Mouse (Mus musculus) ES-Bruce4 (cell line): Measurements from ENCODE around the gene Itga7. TPM values are rescaled to one million over a fixed set of nuclear protein-coding genes. Genes with fewer than 3 reads are reported as not detected.

Source experiments
- H3K27ac ChIP-seq: 2 replicates; pipeline ENCODE4 v1.5.1; 2012; ENCODE audit warnings: low read length, inconsistent platforms; ENCODE audit not compliant: insufficient read depth
- H3K27me3 ChIP-seq: 2 replicates; pipeline ENCODE4 v1.6.1; 2012; ENCODE audit warnings: mild to moderate bottlenecking, low read length, inconsistent platforms; ENCODE audit not compliant: control insufficient read depth, poor library complexity, insufficient read depth, severe bottlenecking
- H3K36me3 ChIP-seq: 2 replicates; pipeline ENCODE4 v1.6.1; 2012; ENCODE audit warnings: inconsistent platforms, mild to moderate bottlenecking, low read length, moderate library complexity; ENCODE audit not compliant: control insufficient read depth, poor library complexity, insufficient read depth, severe bottlenecking
- H3K4me1 ChIP-seq: one replicate; pipeline ENCODE4 v1.8.1; 2011; ENCODE audit warnings: low read length; ENCODE audit not compliant: control insufficient read depth, insufficient read depth
- H3K4me3 ChIP-seq: 2 replicates; pipeline ENCODE4 v1.5.1; 2011; ENCODE audit warnings: low read depth, mild to moderate bottlenecking, low read length
- H3K9ac ChIP-seq: 2 replicates; pipeline ENCODE4 v1.6.1; 2012; ENCODE audit warnings: low read depth, mild to moderate bottlenecking, inconsistent platforms; ENCODE audit not compliant: poor library complexity, severe bottlenecking
- H3K9me3 ChIP-seq: replicated peaks from 2 replicates; pipeline ENCODE4 v1.6.1; 2012; ENCODE audit warnings: mild to moderate bottlenecking, low read length, inconsistent platforms; ENCODE audit not compliant: control insufficient read depth, poor library complexity, insufficient read depth, severe bottlenecking
- CTCF ChIP-seq: IDR thresholded peaks from one replicate; pipeline ENCODE4 v1.8.1; 2011; ENCODE audit warnings: low read depth, low read length
- EP300 ChIP-seq: IDR thresholded peaks from 2 replicates; pipeline ENCODE4 v1.6.1; 2011; ENCODE audit warnings: low read depth, low read length; ENCODE audit not compliant: insufficient read depth
- POLR2A ChIP-seq: IDR thresholded peaks from one replicate; pipeline ENCODE4 v1.8.1; 2011; ENCODE audit warnings: low read length; ENCODE audit not compliant: insufficient read depth
- polyA plus RNA-seq: library from polyadenylated mRNA; stranded (reverse); fragments of >200 nt; gene quantifications from 2 replicates; pipeline ENCODE4 v1.2.4, GENCODE M21; 2011; ENCODE audit warnings: low read depth; ENCODE audit not compliant: missing spikeins, insufficient read depth, insufficient read length

Itga7 gene
- polyA plus RNA-seq: 1.6 and 3.2 TPM in 2 replicates

- Histone ChIP-seq H3K9me3 (no peaks in the 10 kb centered on the region), H3K27ac (no peak within 1 kb of the TSS), H3K36me3 (no peaks in the 10 kb centered on the region), H3K4me1 (peaks cover 3% of the 10 kb centered on the region), H3K27me3 (no peaks in the 10 kb centered on the region), H3K9ac (peak within 1 kb of the TSS; percentile 48), H3K4me3 (peak within 1 kb of the TSS; percentile 78)
- no peak for TF ChIP-seq POLR2A
- TF ChIP-seq EP300: no peak
- no peak for TF ChIP-seq CTCF
Observed at GRCm38 (mm10) chr10:128933574-128933973, at the start of gene Itga7. TSS of gene Itga7 (plus strand) at chr10:128933818.

DNA sequence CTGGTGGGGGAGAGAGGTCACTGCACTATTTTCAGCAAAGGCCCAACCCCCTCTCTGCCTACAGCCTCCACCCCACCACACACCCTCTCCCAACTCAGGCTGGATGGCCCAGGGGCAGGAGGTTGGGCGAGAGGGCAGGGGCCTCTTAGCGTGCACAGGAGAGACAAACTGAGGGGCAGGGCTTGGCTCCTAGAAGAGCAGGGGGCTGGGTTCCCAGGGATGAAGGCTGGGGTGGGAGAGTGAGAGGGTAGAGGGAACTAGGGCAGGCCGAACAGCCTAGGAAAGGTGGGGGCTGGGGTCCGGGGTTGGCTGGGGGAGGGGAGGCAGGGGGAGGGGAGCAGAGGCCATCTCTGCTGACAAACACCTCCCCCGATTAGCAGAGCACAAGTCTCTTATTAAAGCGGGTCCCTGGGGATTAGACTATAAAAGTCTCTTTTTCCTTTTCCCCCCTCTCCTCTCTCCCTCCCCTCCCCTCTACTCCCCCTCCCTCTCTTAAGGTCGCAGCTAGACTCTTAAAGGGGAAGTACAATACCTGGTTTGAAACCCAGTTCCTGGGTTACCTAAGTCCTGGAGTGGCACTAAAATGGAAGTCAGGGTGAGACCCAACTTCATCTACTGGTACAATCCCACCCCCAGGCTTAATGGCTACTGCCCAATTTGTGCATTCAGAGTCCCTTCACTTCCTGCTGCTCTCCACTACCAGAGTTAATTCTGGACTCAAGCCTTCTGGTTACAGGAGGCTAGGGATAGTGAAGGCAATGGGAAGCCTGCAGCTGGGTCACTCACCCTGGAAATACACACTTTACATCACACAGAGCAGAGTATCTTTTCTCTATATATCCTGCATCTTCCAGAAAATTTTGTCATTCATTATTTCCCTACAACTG lies 44.4 kb upstream of the Itga7 start:
- no peak for TF ChIP-seq POLR2A
- TF ChIP-seq EP300: no peak; the same call in 1 of the 2 replicates
- no peak for TF ChIP-seq CTCF
- H3K27ac ChIP-seq: no peak overlapping the region
- H3K4me1 ChIP-seq: no peaks in the 10 kb centered on the region
- no peaks in the 10 kb centered on the region for H3K27me3 ChIP-seq
- no peaks in the 10 kb centered on the region for H3K36me3 ChIP-seq
- peak overlapping the region; percentile 25; the same call in 1 of the 2 replicates for H3K4me3 ChIP-seq
- 0 out of 2 replicates have a peak overlapping the region, but pooled peaks have one; percentile 20 for H3K9ac ChIP-seq
- H3K9me3 ChIP-seq: no peaks in the 10 kb centered on the region

DNA sequence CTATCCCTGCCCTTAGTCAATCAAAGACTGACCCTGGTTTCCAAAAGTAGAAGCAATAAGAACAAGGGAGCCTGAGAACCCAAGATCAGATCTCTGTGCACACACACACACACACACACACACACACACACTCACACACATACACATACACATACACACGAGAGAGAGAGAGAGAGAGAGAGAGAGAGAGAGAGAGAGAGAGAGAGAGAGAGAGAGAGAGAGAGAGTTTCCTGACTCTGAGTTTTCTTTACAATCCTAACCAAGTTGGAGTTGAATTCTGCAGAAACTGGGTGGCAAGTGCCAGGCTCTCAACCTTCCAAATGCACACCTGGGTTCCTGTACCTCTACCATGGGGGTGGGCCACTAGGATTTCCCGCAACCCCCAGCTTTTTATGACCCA lies 43.8 kb upstream of the Itga7 start:
- TF ChIP-seq POLR2A (no peak), CTCF (no peak)
- Histone ChIP-seq H3K27ac (no peak overlapping the region), H3K9ac (peak overlapping the region; percentile 34; the same call in 1 of the 2 replicates), H3K27me3 (no peaks in the 10 kb centered on the region; the same call in 1 of the 2 replicates), H3K4me1 (no peaks in the 10 kb centered on the region), H3K4me3 (no peak overlapping the region), H3K9me3 (no peaks in the 10 kb centered on the region), H3K36me3 (no peaks in the 10 kb centered on the region)

DNA sequence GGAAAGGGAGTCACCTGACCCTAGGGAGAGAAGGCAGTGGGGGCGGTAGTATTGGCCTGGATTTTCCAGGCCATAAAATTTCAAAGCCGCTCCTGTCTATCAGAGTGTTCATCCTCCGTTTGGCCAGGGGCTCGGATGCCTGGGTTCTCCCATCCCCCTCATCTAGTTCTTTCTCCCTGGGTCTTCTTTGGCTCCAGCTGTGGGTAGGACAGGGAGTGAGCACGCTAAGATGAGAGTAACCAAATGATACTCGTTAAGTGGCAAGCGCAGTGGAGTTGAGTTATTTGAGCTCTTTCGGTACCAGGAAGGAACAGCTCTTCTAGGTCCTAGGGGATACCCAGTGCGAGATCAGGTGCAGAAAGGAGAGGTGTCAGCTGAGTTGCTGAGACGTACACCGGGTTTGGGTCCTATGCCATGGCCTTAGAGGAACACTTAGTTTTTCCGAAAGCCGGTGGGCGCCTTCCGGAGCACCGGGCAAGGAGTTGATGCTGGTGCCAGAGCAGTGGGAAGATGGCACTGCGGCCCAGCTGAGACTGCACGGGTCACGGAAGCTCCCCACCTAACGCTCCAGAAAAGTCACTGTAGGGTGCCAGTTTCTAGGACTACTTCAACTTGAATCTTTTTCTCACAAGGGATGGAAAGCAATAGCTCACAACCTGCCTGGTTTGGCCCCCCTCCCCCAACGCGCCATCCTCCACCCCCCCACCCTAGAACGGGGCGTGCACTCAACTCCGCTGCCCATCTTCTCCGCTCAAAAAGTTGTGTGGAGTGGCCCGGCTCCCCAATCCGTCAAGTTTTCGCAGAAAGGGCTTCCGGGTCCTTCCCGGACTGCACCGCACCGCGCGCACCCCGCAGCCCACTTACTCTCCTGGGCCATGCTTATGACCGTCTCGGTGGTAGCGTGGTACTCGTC lies 43.0 kb upstream of the Itga7 start:
- H3K27ac ChIP-seq: no peak overlapping the region
- no peaks in the 10 kb centered on the region; the same call in 1 of the 2 replicates for H3K27me3 ChIP-seq
- TF ChIP-seq POLR2A: no peak
- no peak for TF ChIP-seq EP300
- TF ChIP-seq CTCF: no peak
- H3K4me1 ChIP-seq: no peaks in the 10 kb centered on the region
- peak overlapping the region; percentile 79 for H3K4me3 ChIP-seq
- H3K36me3 ChIP-seq: no peaks in the 10 kb centered on the region
- H3K9ac ChIP-seq: peak overlapping the region; percentile 34
- no peaks in the 10 kb centered on the region for H3K9me3 ChIP-seq

- peak within 1 kb of the TSS; percentile 79 for H3K4me3 ChIP-seq
- H3K9me3 ChIP-seq: no peaks in the 10 kb centered on the region
- peaks cover 3% of the 10 kb centered on the region for H3K4me1 ChIP-seq
- no peak for TF ChIP-seq EP300
- no peak for TF ChIP-seq CTCF
- no peak for TF ChIP-seq POLR2A
- H3K27me3 ChIP-seq: no peaks in the 10 kb centered on the region; the same call in 1 of the 2 replicates
- no peaks in the 10 kb centered on the region for H3K36me3 ChIP-seq
- H3K27ac ChIP-seq: no peak within 1 kb of the TSS
- peak within 1 kb of the TSS; percentile 34 for H3K9ac ChIP-seq
Observed at GRCm38 (mm10) chr10:128891296-128892094, 42.1 kb upstream of the Itga7 start, which contains the start of gene Gdf11. TSS of gene Gdf11 (minus strand) at chr10:128891718.
